Mouse (Mus musculus) left cerebral cortex, postnatal 4 days (tissue): ENCODE results near the gene Zdhhc3. TPM values are rescaled to one million over a fixed set of nuclear protein-coding genes. Genes with fewer than 3 reads are reported as not detected.

ENCODE experiments used
- DNase-seq: peaks from one replicate; pipeline ENCODE4 v3.0.0-alpha.2; 2022
- intact Hi-C: fragments of 180-260 bp; cut with DNase I; formaldehyde crosslinking; loops from one replicate; pipeline ENCODE4 v1.15.1; 2025
- total RNA-seq, 2 experiments: library from RNA; stranded (reverse); gene quantifications; 2 replicates each; pipeline ENCODE4 v1.2.3; 2021

Zdhhc3 gene
- total RNA-seq, 2 experiments from 2014 or later = 75.2 to 80.1 TPM

DNA sequence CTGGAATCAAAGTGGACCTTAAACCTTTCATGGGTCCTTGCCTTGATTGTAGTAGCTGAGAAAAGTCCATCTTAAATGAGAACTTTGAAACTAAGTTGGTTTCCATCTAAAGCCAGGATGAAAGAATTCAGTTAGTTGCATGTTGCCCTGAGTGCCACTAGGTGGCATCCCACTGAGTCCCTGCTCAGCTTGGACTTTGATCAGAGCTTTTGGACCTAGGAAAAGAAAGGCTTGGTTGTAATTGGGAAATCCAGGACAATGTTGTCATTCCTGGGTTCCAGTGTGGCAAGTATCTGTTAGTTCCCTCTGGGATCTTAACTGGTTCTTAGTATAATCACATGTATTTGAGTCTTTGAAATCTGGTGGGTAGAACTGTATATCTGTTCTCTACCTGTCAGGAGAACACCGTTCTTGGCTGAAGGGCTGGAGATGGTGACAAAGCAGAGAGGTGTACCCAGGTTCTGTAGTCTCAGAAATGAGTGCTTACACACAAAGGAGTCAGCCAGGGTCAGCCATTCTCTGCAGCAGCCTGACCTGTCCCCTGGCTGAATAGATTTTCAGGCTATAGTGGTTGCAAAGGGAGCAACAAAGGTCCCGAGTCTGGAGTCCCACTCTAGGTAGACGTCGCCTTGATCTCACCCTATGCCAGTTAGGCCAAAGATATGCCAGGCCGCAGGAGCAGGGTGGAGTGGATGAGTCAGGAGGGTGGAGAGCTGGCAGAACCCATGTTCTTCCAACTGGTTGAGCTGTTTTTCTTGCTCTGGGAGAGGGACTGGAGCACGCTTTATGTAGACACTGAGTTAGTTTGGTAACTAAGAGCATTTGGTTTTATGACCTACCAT, 10.8 kb upstream of the Zdhhc3 start:
- DNase-seq = no peak
- intact Hi-C loops = no loop called here

DNA sequence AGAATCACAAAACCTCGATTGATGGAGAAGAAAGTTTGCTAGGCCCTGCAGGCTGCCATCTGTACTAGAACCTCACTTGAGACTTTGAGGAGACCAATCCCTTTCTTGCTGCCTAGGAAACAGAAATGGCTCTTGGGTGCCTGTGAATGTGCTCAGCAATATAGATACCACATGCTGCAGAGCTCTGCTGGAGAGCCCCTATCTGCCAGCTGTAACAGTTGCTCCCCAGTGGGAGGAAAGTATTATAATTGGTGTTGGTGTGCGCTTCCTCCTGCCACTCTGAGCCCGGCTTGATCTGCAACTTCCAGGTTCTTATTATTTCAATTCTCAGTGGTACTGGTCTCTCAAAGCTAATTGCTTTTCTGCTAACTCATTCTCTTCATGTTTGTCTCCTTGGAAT, 10.0 kb upstream of the Zdhhc3 start:
- DNase-seq = no peak
- intact Hi-C loops = no loop called here

DNA sequence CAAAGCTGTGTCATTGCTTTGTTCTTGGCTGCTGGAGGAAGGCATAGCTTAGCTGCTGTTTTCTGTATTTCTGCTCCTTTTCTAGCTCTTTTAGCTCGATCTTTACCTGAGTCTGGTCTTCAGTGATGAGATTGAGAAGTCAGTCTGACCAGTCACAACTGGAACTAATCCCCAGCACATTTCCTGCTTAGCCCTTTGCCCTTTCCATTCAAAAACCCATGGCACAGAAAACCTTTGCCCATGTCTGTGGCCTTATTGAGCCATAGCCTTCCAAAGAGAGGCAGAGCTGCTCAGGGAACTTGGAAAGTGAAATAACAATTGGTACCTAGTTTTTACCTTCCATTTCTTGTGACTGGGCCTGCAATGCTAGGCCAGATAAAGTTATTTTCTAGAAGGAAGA, 2.6 kb upstream of the Zdhhc3 start:
- intact Hi-C loops = loop anchor here (10.0 kb wide), 1 partner anchor 381 kb away; no protein-coding TSS in a partner anchor
- no peak for DNase-seq

DNA sequence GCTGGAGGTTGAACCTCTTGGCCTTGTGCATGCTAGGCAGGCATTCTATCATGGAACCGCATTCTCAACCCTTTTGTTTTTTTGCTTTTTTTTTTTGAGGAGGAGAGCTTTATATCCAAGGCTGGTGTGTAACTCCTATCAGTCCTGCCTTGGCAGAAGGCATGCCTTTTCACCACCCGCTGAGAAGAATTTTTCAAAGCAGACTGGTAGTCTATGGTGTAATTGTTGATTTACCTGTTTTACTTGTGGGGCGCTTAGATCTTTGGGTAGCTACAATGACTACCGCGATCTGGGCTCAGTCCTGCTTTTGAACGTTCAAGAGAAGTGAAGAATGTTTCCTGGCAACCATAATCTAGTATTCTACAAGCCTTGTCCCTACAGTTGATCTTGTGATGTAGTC, 926 bp upstream of the Zdhhc3 start:
- intact Hi-C loops = loop anchor here (10.0 kb wide), 1 partner anchor 379 kb away; no protein-coding TSS in a partner anchor
- DNase-seq = no peak

DNA sequence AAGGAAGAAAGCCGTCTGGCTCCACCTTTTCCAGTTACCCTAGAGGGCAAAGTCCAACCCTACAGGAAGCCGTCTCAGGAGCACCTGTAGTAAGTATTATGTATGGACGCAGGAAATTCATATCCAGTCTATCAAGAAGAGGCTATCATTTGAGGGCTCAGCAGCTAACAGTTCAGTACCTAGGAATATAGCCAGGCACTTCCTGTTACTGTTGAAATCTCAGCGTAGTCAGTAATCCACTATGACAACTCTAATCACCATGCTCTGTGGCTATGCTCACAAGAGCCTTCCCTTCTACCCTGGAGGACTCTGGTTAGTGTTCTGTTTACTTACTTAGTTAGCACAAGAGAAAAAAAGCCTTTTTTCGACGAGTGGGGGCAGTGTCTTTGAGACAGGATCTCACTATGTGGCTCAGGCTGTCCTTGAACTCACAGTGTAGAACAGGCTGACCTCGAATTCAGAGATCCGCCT, 1.2 kb downstream of the Zdhhc3 start:
- intact Hi-C loops = loop anchor here (10.0 kb wide), 1 partner anchor 377 kb away; no protein-coding TSS in a partner anchor
- DNase-seq = no peak

DNA sequence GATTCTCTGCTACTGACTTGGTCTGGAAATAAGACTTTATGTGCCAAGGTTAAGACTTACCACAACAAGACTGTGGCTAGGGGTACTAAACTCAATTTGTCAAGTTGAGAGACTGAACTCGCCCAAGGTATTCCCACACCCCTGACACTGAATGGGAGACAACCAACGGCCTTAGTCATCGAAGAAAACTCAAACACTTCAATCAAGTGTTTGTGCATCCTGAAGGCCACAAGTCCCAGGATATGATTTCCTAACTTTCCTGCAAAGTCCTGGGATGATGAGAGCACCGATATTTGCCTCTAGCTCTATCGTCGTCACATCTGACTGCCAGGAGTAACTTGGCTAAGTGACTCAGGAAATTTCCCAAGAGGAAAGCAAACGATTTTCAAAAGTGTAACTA, 3.8 kb downstream of the Zdhhc3 start:
- intact Hi-C loops = no loop called here

DNA sequence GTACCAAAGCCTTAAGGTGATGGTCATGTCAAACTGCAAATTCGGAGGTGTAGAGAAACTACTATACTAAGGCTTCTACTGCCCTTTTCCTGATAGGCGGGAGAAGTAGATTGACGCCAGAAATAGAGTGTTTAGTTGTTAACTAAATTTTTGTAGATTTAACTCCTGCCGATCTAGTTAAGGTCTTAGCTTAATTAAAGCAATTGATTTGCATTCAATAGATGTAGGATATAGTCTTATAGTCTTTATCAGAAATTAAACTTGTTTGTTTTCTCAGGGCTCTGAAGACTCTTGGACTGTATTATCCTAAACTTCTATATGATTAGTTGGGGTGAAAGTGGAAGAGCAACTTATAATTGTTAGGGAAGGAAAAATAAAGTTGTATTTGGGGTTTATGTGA, 5.8 kb downstream of the Zdhhc3 start:
- intact Hi-C loops = no loop called here
- no peak for DNase-seq

More for the DNA sequence above, 3.8 kb downstream of the Zdhhc3 start:
- DNase-seq = no peak

DNA sequence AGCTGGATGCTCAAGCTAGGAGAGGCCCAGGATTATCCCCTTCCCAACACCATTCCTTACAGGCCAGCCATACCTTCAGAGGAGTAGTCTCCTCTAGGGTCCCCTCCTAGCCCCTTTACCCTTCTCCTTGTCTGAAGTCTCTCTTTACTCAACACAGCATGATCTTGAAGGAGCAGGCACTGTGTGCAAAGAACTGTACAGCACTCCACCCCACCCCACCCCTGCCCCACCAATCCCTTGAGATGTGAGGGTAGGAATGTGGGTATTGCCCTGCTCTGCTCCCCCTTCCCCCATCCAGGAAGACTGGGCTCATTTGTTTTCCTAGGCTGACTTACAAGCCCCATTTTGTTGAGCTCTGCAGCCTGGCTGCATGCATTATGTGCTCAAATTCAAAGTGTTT, 8.6 kb downstream of the Zdhhc3 start:
- intact Hi-C loops = no loop called here
- DNase-seq = no peak

DNA sequence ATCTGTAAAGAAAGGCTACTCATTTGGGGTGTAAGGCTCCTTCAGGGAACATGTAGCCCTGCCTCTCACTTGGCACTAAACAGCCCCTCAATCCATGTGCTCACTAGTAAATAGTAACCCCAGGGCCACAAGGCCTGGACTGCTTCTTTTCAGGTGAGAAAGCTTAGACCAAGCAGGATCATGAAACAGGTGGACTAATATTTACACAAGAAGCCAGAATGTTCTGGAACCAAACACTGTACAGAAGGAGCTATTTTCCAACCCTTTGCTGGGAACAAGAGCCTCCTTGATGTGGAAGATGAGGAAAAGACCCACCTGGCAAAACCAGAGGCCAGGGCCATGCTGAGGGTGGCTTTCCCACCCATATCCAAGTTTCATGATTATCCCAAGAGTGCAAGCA, 9.6 kb downstream of the Zdhhc3 start:
- DNase-seq = no peak
- intact Hi-C loops = no loop called here

DNA sequence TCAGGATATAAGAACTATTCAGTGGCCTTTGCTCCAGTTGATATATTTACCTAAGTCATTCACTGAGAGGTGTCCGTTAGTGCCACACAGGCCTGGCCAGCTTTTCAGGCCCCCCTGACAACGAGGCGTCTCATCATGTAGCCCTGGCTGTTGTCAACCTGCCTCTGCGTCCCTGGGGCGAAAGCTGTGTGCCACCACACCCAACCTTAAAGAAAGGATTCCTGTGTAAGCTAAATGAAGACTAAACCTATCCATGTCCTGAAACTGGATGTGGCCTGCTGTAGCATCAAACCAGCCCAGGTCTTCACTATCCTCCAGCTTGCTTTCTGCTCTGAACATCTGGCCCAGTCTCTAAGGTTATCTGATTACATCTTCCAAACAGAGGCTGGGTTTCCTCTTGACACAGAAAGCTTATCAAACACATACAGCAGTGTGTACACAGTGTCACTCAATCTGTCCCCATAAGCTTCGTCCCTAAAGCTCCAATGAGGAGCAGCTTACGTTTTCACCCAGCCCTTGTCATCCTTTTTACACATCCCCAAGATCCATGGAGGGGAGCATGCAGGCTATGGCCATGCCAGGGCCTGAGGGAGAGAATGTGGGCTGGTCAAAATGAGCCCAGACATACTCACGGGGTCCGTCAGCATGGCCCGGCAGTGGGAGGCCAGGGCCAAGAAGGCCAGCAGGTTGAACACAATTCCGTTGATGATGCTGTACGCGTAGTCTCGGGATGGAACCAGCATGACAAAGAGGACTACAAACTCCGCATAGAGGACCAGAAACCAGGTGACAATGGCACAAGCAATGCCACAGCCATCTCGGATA, 13.2 kb downstream of the Zdhhc3 start:
- intact Hi-C loops = no loop called here
- no peak for DNase-seq

DNA sequence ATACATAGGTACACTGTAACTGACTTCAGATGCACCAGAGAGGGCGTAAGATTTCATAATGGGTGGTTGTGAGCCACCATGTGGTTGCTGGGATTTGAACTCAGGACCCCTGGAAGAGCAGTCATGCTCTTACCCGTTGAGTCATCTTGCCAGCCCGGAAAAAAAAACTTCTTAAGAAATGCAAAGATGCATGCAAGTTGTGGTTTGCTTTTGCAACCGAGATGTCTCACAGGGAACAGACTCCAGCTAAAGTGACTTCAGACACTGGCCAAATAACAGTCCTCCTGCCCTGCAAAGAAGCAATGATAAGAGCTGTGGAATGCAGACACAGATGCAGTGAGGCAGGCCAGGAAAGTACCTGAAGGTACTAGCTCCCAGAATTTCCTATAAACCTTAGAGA, 22.2 kb downstream of the Zdhhc3 start:
- intact Hi-C loops = no loop called here
- DNase-seq = no peak

DNA sequence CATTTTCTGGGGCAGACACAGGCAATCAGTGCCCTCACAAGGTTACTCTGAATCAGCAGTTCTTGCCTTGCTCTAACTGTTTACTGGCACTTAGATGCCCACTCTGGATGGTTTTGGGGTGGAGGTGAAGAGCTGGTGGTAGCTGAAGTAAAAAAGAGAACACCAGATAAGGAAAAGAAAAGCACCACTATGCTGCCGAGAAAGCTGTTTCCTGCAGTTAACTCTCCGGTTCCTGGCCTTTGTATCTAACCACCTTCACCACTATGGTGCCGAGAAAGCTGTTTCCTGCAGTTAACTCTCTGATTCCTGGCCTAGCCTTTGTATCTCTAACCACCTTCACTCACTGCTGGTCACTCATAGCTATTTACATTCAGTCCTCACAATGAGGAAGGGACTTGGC, 25.4 kb downstream of the Zdhhc3 start:
- intact Hi-C loops = no loop called here
- DNase-seq = no peak

DNA sequence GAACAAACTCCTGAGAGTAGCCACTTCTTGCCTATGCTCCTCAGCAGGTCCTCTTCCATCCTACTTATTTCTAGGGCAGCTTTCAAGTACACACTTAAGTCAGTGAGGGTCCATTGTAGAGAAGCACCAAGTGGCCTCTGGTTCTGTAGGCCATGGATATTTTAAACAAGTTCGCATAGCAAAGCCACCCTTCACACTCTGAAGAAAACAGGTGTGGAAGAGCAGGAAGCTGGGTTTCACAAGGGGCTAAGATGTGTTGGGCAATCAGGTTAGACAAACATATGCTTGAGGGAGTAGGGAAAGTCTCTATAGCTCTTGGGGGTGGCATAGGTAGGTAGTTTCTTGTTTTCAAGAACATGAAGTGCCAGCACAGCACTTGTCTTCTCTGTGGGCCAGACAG, 27.6 kb downstream of the Zdhhc3 start:
- intact Hi-C loops = no loop called here
- no peak for DNase-seq

DNA sequence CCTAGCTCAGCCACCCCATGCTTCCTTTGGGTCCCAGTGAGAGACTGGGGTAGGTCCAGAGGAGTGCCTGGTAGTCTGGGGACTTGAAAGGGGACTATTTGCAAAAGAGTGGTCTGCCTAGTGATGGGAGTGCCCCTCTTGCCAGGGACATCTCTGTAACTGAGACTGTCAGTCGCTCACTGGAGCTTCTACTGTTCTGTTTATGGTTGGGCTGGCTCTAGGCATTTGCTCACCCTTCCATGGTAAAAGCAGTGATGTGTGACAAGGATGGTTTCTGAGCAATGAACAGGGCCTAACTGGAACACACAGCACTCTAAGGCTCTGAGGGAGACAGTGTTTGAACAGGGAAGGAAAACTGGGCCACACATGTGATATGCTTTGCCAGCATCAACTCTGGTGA, 32.2 kb downstream of the Zdhhc3 start:
- no peak for DNase-seq
- intact Hi-C loops = no loop called here

DNA sequence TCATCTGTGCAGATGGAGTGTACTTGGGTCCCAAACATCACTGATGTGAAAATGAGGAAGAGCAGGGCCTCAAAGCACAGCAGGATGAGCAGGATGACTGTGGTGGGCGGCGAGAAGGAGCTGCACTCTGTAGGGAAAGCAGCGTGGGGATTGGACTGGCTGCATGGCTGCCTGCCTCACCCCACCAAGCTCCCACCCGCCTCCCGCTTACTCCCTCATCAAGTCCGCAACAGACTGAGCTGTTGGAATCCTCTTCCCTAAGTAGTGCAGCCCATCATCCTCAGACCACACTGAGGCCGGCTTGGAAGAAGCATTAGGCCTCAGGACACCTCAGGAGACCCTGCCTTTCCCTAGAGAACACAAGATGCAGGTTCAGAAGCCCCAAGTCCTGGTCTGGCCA, 32.6 kb downstream of the Zdhhc3 start:
- intact Hi-C loops = no loop called here
- no peak for DNase-seq

DNA sequence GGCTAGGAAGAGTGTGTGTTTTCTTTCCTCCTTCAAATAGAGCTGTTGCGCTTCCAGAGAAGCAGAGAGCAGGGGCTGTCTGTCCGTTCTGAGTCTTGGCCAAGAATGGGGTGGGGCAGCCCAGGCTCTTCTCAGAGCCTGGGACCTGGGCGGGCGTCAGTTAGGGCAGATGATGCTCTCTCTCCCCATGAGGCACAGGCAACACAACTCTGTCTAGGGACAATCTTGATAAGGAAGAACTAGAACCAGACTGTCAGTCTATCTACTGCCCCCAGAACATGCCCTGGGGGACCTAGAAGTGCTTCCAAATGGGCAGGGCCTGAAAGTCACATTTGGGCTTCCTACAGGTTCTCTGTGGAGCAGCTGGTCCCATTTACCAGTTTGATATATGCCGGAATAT, 33.9 kb downstream of the Zdhhc3 start:
- intact Hi-C loops = no loop called here
- no peak for DNase-seq

DNA sequence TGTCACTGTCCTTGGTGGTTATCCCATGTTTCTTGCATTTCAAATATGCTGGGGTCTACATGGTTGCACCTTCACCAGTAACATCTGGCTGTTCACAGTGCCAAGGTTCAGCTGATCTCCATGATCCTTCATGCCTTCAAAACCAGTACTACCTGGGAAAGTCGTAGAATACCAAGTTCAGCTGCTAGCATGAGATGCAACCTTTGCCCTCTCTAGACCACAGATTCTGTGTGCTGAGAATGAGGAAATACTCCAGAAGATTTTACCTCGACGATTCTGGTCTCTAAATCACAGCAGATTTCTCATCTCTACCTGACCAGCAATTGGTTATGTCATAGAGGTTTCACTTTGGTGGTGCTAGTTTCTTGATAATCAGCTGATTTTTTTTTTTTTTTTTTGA, 52.8 kb downstream of the Zdhhc3 start:
- DNase-seq = no peak
- intact Hi-C loops = no loop called here

DNA sequence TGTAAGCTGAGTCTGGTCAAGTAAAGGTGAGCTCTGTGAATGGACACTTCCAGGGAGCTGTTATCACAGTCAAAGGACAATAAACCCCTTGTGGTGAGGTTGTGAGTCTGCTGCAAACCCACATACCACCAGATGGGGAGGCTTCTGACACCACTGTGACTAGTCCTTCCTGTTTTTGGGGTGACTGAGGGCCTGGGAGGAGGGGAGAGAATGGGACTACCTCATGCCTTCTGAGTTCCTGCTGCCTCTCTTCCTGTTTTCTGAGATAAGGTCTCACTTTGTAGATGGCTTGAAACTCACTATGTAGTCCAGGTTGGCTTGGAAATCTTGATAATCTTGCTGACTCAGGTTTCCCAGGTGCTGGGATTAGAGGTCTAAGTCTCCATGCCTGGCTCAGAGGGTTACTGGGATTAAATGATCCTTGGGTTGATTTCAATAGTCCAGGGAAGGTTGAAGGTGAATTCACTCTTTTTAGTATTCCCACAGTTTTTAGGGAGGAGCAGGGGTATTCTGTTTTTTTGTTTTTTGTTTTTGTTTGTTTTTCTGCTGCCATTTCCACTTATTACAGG, 54.2 kb downstream of the Zdhhc3 start:
- no peak for DNase-seq
- intact Hi-C loops = no loop called here

DNA sequence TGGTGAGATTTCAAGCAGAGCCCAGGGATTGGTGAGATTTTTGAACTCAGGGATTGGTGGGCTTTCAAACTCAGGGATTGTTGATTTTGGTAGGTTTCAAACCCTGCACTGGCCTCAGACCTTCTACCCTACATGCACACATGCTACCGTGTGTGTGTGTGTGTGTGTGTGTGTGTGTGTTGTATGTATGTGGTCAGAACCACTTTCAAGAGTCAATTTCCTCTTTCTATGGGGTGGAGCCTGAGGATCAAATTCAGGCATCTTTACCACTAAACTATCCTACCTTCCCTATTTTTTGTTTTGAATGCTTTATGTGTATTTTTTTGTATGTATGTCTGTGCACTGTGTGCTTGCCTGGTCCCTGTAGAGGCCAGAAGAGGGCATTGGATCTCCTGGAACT, 65.3 kb downstream of the Zdhhc3 start:
- intact Hi-C loops = no loop called here
- DNase-seq = no peak

DNA sequence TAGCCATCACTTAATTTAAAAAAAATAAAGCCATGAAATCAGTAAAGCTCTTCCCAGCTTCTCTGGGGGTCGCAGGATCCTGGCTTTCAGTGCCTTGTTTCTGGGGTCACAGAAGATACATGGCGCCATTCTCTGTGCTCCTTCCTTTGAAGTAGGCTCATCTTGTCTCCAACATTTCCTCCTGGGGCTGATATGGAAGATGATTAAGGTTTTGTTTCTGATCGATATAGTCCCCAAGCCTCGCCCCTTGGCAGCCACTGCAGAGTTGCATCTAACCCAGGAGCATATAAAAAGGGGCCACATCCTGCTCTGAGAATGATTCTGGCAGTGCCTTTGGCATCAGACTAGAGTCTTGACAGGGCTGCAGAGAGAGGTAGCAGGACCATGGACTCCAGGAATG, 78.6 kb downstream of the Zdhhc3 start, which contains the start of gene Tgm4:
TSS of gene Tgm4 (plus strand) at position 301 of the 400 bp plus-strand sequence.
- intact Hi-C loops = no loop called here
- no peak for DNase-seq

DNA sequence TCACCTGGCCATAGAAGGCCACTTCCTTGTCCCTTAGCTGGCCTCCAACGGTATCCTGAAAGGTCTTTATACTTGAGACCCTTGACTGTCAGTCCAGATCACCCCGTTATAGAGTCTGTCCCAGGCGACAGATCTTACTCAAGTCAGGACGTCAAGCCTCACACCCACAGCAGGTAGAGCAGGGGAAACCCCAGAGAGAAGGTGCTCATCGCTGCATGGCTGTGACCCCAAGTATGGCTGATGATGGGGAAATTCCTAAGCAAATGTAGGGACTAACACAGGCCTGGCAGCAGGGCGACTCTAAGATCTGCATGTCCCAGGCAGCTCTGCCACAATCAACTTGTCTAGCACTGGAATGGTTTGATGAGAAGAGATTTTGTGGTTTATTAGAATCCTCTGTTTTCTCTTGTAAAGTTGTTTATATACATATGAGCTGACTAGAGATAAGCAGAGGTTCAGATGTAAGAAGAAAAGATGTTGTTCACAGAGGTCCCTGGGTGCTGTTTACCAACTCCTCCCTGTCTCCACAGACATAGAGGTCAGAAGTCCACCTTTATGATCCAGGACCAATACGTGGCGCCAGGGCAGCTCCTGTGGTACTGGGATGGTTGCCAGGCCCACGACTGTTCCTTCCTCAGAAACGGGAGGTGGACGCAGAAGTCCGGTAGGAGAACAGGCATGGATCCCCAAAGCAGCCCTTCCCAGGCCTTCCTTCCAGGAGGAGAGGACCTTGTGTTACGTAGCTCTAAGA, 81.3 kb downstream of the Zdhhc3 start:
- intact Hi-C loops = no loop called here
- no peak for DNase-seq
